Mouse (Mus musculus): ENCODE data around the gene Zfp575. TPM values are rescaled to one million over a fixed set of nuclear protein-coding genes. Genes with fewer than 3 reads are reported as not detected.

Gene Zfp575
- total and polyA plus RNA-seq, 3 experiments, result 0.05 TPM; not detected in 2

- DNase-seq (ENCODE audit: low spot score), result no peak
These were observed 50.4 kb downstream of the Zfp575 start for GRCm38 (mm10) chr7:24537081-24537480.

GRCm38 (mm10) chr7:24534301-24534700, 53.1 kb downstream of the Zfp575 start:
- Histone ChIP-seq H3K9me3 (replicated peaks) (no peaks in the 10 kb centered on the region), H3K4me3 (ENCODE audit: low read depth, low read length) (no peak overlapping the region), H3K4me1 (ENCODE audit: insufficient read depth, low read depth, low read length) (peaks cover 22% of the 10 kb centered on the region), H3K36me3 (replicated peaks) (peaks cover 51% of the 10 kb centered on the region), H3K27me3 (ENCODE audit: insufficient read depth, low read length) (no peaks in the 10 kb centered on the region)
- DNase-seq (ENCODE audit: low spot score) (no peak), ATAC-seq (ENCODE audit: extremely low read depth, insufficient number of reproducible peaks, low FRiP score, poor library complexity, severe bottlenecking) (no peak)
- TF ChIP-seq GATA2 (IDR thresholded peaks at IDR 0.05; ENCODE audit: borderline replicate concordance, low read depth, low read length) (no peak), GATA1 (IDR thresholded peaks at IDR 0.05; ENCODE audit: borderline replicate concordance, low read length) (no peak), POLR2AphosphoS5 (IDR thresholded peaks at IDR 0.05; ENCODE audit: insufficient replicate concordance, low read depth, low read length) (no peak), CTCF (IDR thresholded peaks at IDR 0.05; ENCODE audit: low read depth, low read length) (no peak), TAL1 (conservative IDR thresholded peaks at IDR 0.05; ENCODE audit: low read depth, low read length) (no peak)

More at GRCm38 (mm10) chr7:24537081-24537480, 50.4 kb downstream of the Zfp575 start:
- peaks cover 12% of the 10 kb centered on the region for H3K27me3 ChIP-seq (ENCODE audit: insufficient read depth, low read length)
- no peak for ATAC-seq (ENCODE audit: extremely low read depth, insufficient number of reproducible peaks, low FRiP score, poor library complexity, severe bottlenecking)
- TF ChIP-seq GATA1 (IDR thresholded peaks at IDR 0.05; ENCODE audit: borderline replicate concordance, low read length), result no peak
- TF ChIP-seq CTCF (IDR thresholded peaks at IDR 0.05; ENCODE audit: low read depth, low read length), result no peak
- no peak for TF ChIP-seq TAL1 (conservative IDR thresholded peaks at IDR 0.05; ENCODE audit: low read depth, low read length)
- H3K4me3 ChIP-seq (ENCODE audit: low read depth, low read length), result no peak overlapping the region
- no peaks in the 10 kb centered on the region for H3K9me3 ChIP-seq (replicated peaks)
- H3K4me1 ChIP-seq (ENCODE audit: insufficient read depth, low read depth, low read length), result peaks cover 3% of the 10 kb centered on the region; the same call in 1 of the 2 replicates
- peaks cover 42% of the 10 kb centered on the region for H3K36me3 ChIP-seq (replicated peaks)

Other genes with a start within 250 kb of the Zfp575 start
- not detected in 2 replicates for gene Lypd5, start 238.4 kb downstream of the Zfp575 start, total RNA-seq (2014; fragmentation: Nextera tagmentation)
- gene Lypd5, start 238.4 kb downstream of the Zfp575 start, total RNA-seq (2017), result not detected in 2 replicates
- gene Lypd5, start 238.4 kb downstream of the Zfp575 start, polyA plus RNA-seq (2012), result not detected in 2 replicates
- gene Kcnn4, start 217.4 kb downstream of the Zfp575 start, total RNA-seq (2014; fragmentation: Nextera tagmentation), result 14.0 and 40.3 TPM in 2 replicates
- gene Kcnn4, start 217.4 kb downstream of the Zfp575 start, total RNA-seq (2017), result 20.4 and 22.9 TPM in 2 replicates
- 66.2 and 70.4 TPM in 2 replicates for gene Kcnn4, start 217.4 kb downstream of the Zfp575 start, polyA plus RNA-seq (2012)
- gene Smg9, start 188.0 kb downstream of the Zfp575 start, total RNA-seq (2014; fragmentation: Nextera tagmentation), result 21.7 and 77.3 TPM in 2 replicates
- 16.1 and 19.1 TPM in 2 replicates for gene Smg9, start 188.0 kb downstream of the Zfp575 start, total RNA-seq (2017)
- 61.5 and 67.4 TPM in 2 replicates for gene Smg9, start 188.0 kb downstream of the Zfp575 start, polyA plus RNA-seq (2012)
- gene Irgc1, start 135.3 kb downstream of the Zfp575 start, total RNA-seq (2014; fragmentation: Nextera tagmentation), result 2.0 TPM in 1 of 2 replicates, not detected in the other
- 0.33 TPM in 1 of 2 replicates, not detected in the other for gene Irgc1, start 135.3 kb downstream of the Zfp575 start, total RNA-seq (2017)
- gene Irgc1, start 135.3 kb downstream of the Zfp575 start, polyA plus RNA-seq (2012), result 0.06 and 0.09 TPM in 2 replicates
- gene Plaur, start 125.2 kb downstream of the Zfp575 start, total RNA-seq (2014; fragmentation: Nextera tagmentation), result not detected in 2 replicates
- gene Plaur, start 125.2 kb downstream of the Zfp575 start, total RNA-seq (2017), result 0.11 and 0.17 TPM in 2 replicates
- 0.11 and 0.17 TPM in 2 replicates for gene Plaur, start 125.2 kb downstream of the Zfp575 start, polyA plus RNA-seq (2012)
- gene Cadm4, start 105.6 kb downstream of the Zfp575 start, total RNA-seq (2014; fragmentation: Nextera tagmentation), result not detected in 2 replicates
- gene Cadm4, start 105.6 kb downstream of the Zfp575 start, total RNA-seq (2017), result 0.06 TPM in 1 of 2 replicates, not detected in the other
- gene Cadm4, start 105.6 kb downstream of the Zfp575 start, polyA plus RNA-seq (2012), result 0.02 and 0.16 TPM in 2 replicates
- gene Zfp428, start 80.6 kb downstream of the Zfp575 start, total RNA-seq (2014; fragmentation: Nextera tagmentation), result 1.7 and 2.6 TPM in 2 replicates
- 3.8 and 4.4 TPM in 2 replicates for gene Zfp428, start 80.6 kb downstream of the Zfp575 start, total RNA-seq (2017)
- 39.9 and 53.3 TPM in 2 replicates for gene Zfp428, start 80.6 kb downstream of the Zfp575 start, polyA plus RNA-seq (2012)
- not detected in 2 replicates for gene AC161166.1, start 75.2 kb downstream of the Zfp575 start, total RNA-seq (2014; fragmentation: Nextera tagmentation)
- gene AC161166.1, start 75.2 kb downstream of the Zfp575 start, total RNA-seq (2017), result 0.22 TPM in 1 of 2 replicates, not detected in the other
- not detected in 2 replicates for gene AC161166.1, start 75.2 kb downstream of the Zfp575 start, polyA plus RNA-seq (2012)
- gene Irgq, start 57.0 kb downstream of the Zfp575 start, total RNA-seq (2014; fragmentation: Nextera tagmentation), result 5.5 and 6.2 TPM in 2 replicates
- gene Irgq, start 57.0 kb downstream of the Zfp575 start, total RNA-seq (2017), result 4.0 and 4.6 TPM in 2 replicates
- 3.6 and 3.9 TPM in 2 replicates for gene Irgq, start 57.0 kb downstream of the Zfp575 start, polyA plus RNA-seq (2012)
- gene Pinlyp, start 41.5 kb downstream of the Zfp575 start, total RNA-seq (2014; fragmentation: Nextera tagmentation), result not detected in 2 replicates
- gene Pinlyp, start 41.5 kb downstream of the Zfp575 start, total RNA-seq (2017), result not detected in 2 replicates
- not detected in 2 replicates for gene Pinlyp, start 41.5 kb downstream of the Zfp575 start, polyA plus RNA-seq (2012)
- gene Xrcc1, start 41.4 kb downstream of the Zfp575 start, total RNA-seq (2014; fragmentation: Nextera tagmentation), result 52.7 and 69.8 TPM in 2 replicates
- gene Xrcc1, start 41.4 kb downstream of the Zfp575 start, total RNA-seq (2017), result 79.2 and 85.9 TPM in 2 replicates
- gene Xrcc1, start 41.4 kb downstream of the Zfp575 start, polyA plus RNA-seq (2012), result 211 and 326 TPM in 2 replicates
- 9.1 and 12.0 TPM in 2 replicates for gene Ethe1, start 98 bp downstream of the Zfp575 start, total RNA-seq (2014; fragmentation: Nextera tagmentation)
- 4.8 and 8.6 TPM in 2 replicates for gene Ethe1, start 98 bp downstream of the Zfp575 start, total RNA-seq (2017)
- gene Ethe1, start 98 bp downstream of the Zfp575 start, polyA plus RNA-seq (2012), result 11.0 and 12.0 TPM in 2 replicates
- 2.3 and 8.0 TPM in 2 replicates for gene Phldb3, start 23.1 kb upstream of the Zfp575 start, total RNA-seq (2014; fragmentation: Nextera tagmentation)
- 1.1 and 1.4 TPM in 2 replicates for gene Phldb3, start 23.1 kb upstream of the Zfp575 start, total RNA-seq (2017)
- gene Phldb3, start 23.1 kb upstream of the Zfp575 start, polyA plus RNA-seq (2012), result 4.9 and 6.0 TPM in 2 replicates
- not detected in 2 replicates for gene Lypd3, start 48.9 kb upstream of the Zfp575 start, total RNA-seq (2014; fragmentation: Nextera tagmentation)
- gene Lypd3, start 48.9 kb upstream of the Zfp575 start, total RNA-seq (2017), result 0.23 TPM in 1 of 2 replicates, not detected in the other
- gene Lypd3, start 48.9 kb upstream of the Zfp575 start, polyA plus RNA-seq (2012), result not detected in 2 replicates
- gene Tex101, start 89.0 kb upstream of the Zfp575 start, total RNA-seq (2014; fragmentation: Nextera tagmentation), result not detected in 2 replicates
- gene Tex101, start 89.0 kb upstream of the Zfp575 start, total RNA-seq (2017), result 0.16 TPM in 1 of 2 replicates, not detected in the other
- gene Tex101, start 89.0 kb upstream of the Zfp575 start, polyA plus RNA-seq (2012), result not detected in 2 replicates
- gene BC049730, start 121.6 kb upstream of the Zfp575 start, total RNA-seq (2014; fragmentation: Nextera tagmentation), result not detected in 2 replicates
- gene BC049730, start 121.6 kb upstream of the Zfp575 start, total RNA-seq (2017), result not detected in 2 replicates
- gene BC049730, start 121.6 kb upstream of the Zfp575 start, polyA plus RNA-seq (2012), result not detected in 2 replicates
- gene Gm4763, start 139.3 kb upstream of the Zfp575 start, total RNA-seq (2014; fragmentation: Nextera tagmentation), result not detected in 2 replicates
- gene Gm4763, start 139.3 kb upstream of the Zfp575 start, total RNA-seq (2017), result not detected in 2 replicates
- not detected in 2 replicates for gene Gm4763, start 139.3 kb upstream of the Zfp575 start, polyA plus RNA-seq (2012)
- not detected in 2 replicates for gene Cd177, start 172.7 kb upstream of the Zfp575 start, total RNA-seq (2014; fragmentation: Nextera tagmentation)
- gene Cd177, start 172.7 kb upstream of the Zfp575 start, total RNA-seq (2017), result not detected in 2 replicates
- gene Cd177, start 172.7 kb upstream of the Zfp575 start, polyA plus RNA-seq (2012), result 0.03 TPM in 1 of 2 replicates, not detected in the other
- not detected in 2 replicates for gene Ceacam10, start 189.6 kb upstream of the Zfp575 start, total RNA-seq (2014; fragmentation: Nextera tagmentation)
- 0.17 and 0.27 TPM in 2 replicates for gene Ceacam10, start 189.6 kb upstream of the Zfp575 start, total RNA-seq (2017)
- not detected in 2 replicates for gene Ceacam10, start 189.6 kb upstream of the Zfp575 start, polyA plus RNA-seq (2012)